Mouse (Mus musculus): ENCODE measurements around the gene Ttc21a.

DNA sequence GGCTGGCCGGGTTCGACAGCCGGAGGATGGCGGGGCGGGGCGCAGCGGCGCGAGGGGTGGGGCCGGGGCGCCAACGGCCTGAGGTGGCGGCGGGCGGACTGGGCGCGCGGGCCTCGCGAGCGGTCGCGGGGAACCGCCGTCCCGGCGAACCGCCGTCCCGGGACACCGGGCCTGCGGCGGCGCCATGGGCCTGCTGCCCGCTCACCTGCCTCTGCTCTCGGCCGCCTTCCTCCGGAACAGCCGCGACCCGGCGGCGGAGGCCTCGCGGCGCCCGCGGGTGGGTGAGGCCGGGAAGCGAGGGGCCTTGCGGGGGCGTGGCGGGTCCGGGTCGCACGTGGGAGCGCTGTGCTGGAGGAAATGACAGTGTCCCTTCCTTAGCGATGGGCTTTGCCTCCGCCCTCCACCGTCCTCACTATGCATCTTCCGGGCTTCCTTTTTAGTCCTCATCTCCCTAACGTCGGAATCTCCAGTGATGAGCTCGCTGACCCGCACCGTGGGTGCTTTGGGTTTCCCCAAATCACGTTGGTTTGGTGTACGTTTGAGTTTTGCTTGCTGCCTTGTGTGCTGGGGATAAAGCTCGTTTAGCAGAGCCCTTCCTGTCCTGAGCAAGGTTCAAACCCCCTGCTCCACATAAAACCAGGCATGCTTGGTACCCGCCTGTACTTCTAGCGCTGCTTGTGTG lies 42.2 kb upstream of the Ttc21a start:
- TF ChIP-seq HCFC1 (IDR thresholded peaks at IDR 0.05; ENCODE audit: borderline replicate concordance, insufficient read depth, low read length) (no peak), ZC3H11A (IDR thresholded peaks at IDR 0.05; ENCODE audit: borderline replicate concordance, low read depth, low read length) (no peak), CHD2 (IDR thresholded peaks at IDR 0.05; ENCODE audit: low read depth, low read length) (no peak), MAFK (IDR thresholded peaks at IDR 0.05; ENCODE audit: insufficient read depth, low read depth, low read length) (no peak), ZNF384 (IDR thresholded peaks at IDR 0.05; ENCODE audit: low read depth, low read length) (no peak)
